Mouse (Mus musculus) neural tube, embryonic 13.5 days (tissue): ENCODE results near the gene AI413582. TPM values are rescaled to one million over a fixed set of nuclear protein-coding genes. Genes with fewer than 3 reads are reported as not detected.
A peak's percentile ranks its signal among the peaks of the same experiment; 100 is the strongest.

Experiments used
- ATAC-seq: fragments of 200-750 bp; cut with Nextera tagmentation; 2 replicates; pipeline ENCODE4 v1.8.0; 2017; ENCODE audit warnings: low read depth, mild to moderate bottlenecking, moderate TSS enrichment, moderate library complexity
- H3K27ac ChIP-seq: fragments of 300-500 bp; sonication (generic); replicated peaks from 2 replicates; pipeline ENCODE4 v1.5.1; 2015; ENCODE audit warnings: moderate library complexity, mild to moderate bottlenecking, inconsistent platforms
- H3K27me3 ChIP-seq: fragments of 300-500 bp; sonication (generic); 2 replicates; pipeline ENCODE4 v1.6.1; 2015; ENCODE audit warnings: mild to moderate bottlenecking, inconsistent platforms
- H3K36me3 ChIP-seq: fragments of 300-500 bp; sonication (generic); 2 replicates; pipeline ENCODE4 v1.6.1; 2015; ENCODE audit warnings: mild to moderate bottlenecking, inconsistent platforms
- H3K4me1 ChIP-seq: fragments of 300-500 bp; sonication (generic); replicated peaks from 2 replicates; pipeline ENCODE4 v1.6.1; 2015; ENCODE audit warnings: inconsistent platforms
- H3K4me2 ChIP-seq: fragments of 300-500 bp; sonication (generic); 2 replicates; pipeline ENCODE4 v1.6.1; 2015; ENCODE audit warnings: inconsistent platforms, mild to moderate bottlenecking, moderate library complexity
- H3K4me3 ChIP-seq: fragments of 300-500 bp; sonication (generic); 2 replicates; pipeline ENCODE4 v1.5.1; 2015; ENCODE audit warnings: mild to moderate bottlenecking, inconsistent platforms
- H3K9ac ChIP-seq: fragments of 300-500 bp; sonication (generic); 2 replicates; pipeline ENCODE4 v1.6.1; 2015; ENCODE audit warnings: moderate library complexity, mild to moderate bottlenecking, inconsistent platforms
- H3K9me3 ChIP-seq: fragments of 300-500 bp; sonication (generic); 2 replicates; pipeline ENCODE4 v1.6.1; 2016; ENCODE audit warnings: inconsistent platforms
- WGBS: fragments of 180-500 bp; shearing (Covaris S2); methylation state at CpG from one replicate; pipeline ENCODE4 v1.1.7; 2015; 5-methylcytosine and 5-hydroxymethylcytosine counted together
- polyA plus RNA-seq: library from polyadenylated mRNA; unstranded; fragments of >200 nt; fragmentation: Nextera tagmentation; extraction: Ambion mirVana; gene quantifications from 2 replicates; pipeline ENCODE4 v1.2.1, GENCODE M21; 2015

The AI413582 gene
- polyA plus RNA-seq, 1 experiment from 2014 or later: 46.0 TPM

DNA sequence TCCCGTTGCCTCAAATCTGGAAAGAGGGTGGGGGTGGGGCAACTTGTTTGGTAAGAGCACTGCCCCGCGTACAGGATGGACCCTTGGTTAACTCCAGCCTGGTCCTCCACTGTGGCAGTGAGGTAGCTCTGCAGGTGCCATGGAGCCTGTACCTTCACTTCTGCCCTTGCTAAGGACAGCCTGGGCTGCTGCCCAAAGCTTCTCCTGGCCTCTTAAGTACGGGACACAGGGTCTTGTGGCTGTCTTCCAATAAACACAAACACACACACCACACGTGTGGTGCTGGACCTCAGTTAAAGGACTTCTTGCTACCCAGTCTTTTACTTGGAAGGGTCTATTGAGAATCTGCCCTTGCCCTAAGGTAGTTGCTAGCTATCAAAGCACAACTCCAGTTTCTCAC is 6.7 kb downstream of the AI413582 start:
- Histone ChIP-seq H3K4me3 (peak overlapping the region; percentile 87; the same call in 1 of the 2 replicates), H3K9me3 (no peaks in the 10 kb centered on the region), H3K36me3 (peaks cover 3% of the 10 kb centered on the region), H3K4me2 (peak overlapping the region; percentile 84), H3K27ac (no peak overlapping the region), H3K27me3 (peaks cover 12% of the 10 kb centered on the region), H3K9ac (no peak overlapping the region; the same call in 1 of the 2 replicates), H3K4me1 (peaks cover 55% of the 10 kb centered on the region)
- 15% methylated on average over 5 of the region's 5 CpGs for WGBS
- ATAC-seq: no peak

DNA sequence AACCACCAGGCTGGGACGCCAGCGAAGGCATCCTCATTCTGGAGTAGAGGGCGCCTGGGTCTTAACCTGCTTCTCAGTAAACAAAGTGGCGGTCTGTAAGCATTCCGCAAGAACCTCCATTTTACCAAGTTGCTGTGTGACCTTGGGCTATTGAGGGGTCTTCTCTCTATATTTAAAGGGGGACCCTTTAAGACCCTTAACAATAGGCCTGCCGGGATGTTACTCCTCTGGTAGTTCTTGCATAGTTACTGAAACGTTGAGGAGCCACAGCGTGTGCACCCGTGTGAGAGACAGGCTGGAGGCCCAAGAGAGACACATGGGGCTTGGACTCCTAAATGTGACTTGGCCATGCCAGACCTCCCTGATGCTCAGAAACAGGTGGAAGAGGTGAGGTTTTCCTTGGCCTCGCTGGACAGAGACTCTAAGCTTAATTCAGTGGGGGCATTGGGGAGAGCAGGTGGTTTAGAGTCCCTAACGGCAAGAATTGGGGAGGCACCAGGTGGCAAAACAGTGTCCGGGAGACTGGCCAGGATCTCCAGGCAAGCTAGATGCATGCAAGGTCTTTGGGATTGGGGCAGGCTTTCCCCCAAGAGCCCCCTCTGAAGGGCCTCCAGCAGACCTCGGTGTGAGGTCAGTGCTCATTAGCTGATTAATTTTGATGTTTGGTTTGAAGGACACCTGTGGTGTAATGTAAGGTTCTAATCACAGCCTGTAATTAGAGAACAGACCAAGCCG is 7.5 kb downstream of the AI413582 start:
- no peaks in the 10 kb centered on the region for H3K9me3 ChIP-seq
- 4% methylated on average over 14 of the region's 14 CpGs for WGBS
- H3K27ac ChIP-seq: 0 out of 2 replicates have a peak overlapping the region, but pooled peaks have one; percentile 96
- H3K36me3 ChIP-seq: peaks cover 3% of the 10 kb centered on the region
- peaks cover 52% of the 10 kb centered on the region for H3K4me1 ChIP-seq
- H3K9ac ChIP-seq: peak overlapping the region; percentile 95
- ATAC-seq: no peak
- H3K27me3 ChIP-seq: peaks cover 12% of the 10 kb centered on the region
- peak overlapping the region; percentile 84 for H3K4me2 ChIP-seq
- peak overlapping the region; percentile 87 for H3K4me3 ChIP-seq

GRCm38 (mm10) chr17:27557181-27557926 is 8.2 kb downstream of the AI413582 start:
- peak overlapping the region; percentile 96 for H3K27ac ChIP-seq
- WGBS: under 1% methylated on average over 56 of the region's 75 CpGs
- H3K9me3 ChIP-seq: no peaks in the 10 kb centered on the region
- H3K36me3 ChIP-seq: peaks cover 3% of the 10 kb centered on the region
- peak overlapping the region; percentile 87 for H3K4me3 ChIP-seq
- ATAC-seq: peak; percentile 48
- H3K4me2 ChIP-seq: peak overlapping the region; percentile 84
- peak overlapping the region; percentile 95 for H3K9ac ChIP-seq
- peaks cover 52% of the 10 kb centered on the region for H3K4me1 ChIP-seq
- H3K27me3 ChIP-seq: peaks cover 12% of the 10 kb centered on the region

DNA sequence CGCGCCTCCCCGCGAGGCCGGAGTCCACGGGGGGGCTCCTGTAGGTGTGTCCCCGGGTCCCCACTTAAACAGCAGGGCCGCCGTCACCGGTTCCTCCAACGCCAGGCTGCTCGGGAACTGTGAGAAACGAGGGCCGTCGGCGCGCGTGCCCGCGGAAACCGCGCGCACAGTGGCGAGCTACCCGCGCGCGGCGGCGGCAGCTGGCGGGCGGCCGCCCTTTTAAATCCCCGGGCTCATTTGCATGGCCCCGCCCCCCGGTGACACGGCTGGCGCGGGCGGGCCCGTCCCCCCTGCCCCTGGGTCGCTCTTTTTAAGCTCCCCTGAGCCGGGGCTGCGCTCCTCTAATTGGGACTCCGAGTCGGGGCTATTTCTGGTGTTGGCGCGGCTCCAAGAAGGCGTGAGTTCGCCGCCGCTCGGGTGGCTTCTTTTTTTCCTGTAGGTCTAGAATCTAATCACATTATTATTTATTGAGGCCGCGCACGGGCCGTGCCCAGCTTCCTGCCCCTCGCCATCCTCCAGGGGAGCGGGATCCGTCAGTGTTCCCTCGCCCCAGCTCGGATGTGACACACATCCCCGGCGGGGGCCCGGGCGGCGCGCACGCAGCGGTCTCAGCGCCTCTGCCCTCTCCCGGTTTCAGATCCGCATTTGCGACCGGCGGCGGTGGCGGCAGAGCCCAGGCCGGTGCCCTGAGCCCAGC is 9.1 kb downstream of the AI413582 start, which contains the start of gene Hmga1:
TSS of gene Hmga1 (plus strand) at position 183 of the 697 bp plus-strand sequence.
- Histone ChIP-seq H3K9ac (peak within 1 kb of the TSS; percentile 95), H3K27ac (peak within 1 kb of the TSS; percentile 96), H3K4me2 (peak within 1 kb of the TSS; percentile 84), H3K4me3 (peak within 1 kb of the TSS; percentile 87), H3K27me3 (peaks cover 12% of the 10 kb centered on the region), H3K36me3 (peaks cover 3% of the 10 kb centered on the region), H3K4me1 (peaks cover 44% of the 10 kb centered on the region), H3K9me3 (no peaks in the 10 kb centered on the region)
- ATAC-seq: peak; percentile 79
- WGBS: under 1% methylated on average over 79 of the region's 79 CpGs

- no peaks in the 10 kb centered on the region; the same call in 1 of the 2 replicates for H3K36me3 ChIP-seq
- peaks cover 12% of the 10 kb centered on the region for H3K27me3 ChIP-seq
- peak overlapping the region; percentile 87 for H3K4me3 ChIP-seq
- 0 out of 2 replicates have a peak, but pooled peaks have one; percentile 4 for ATAC-seq
- peak overlapping the region; percentile 84 for H3K4me2 ChIP-seq
- no peaks in the 10 kb centered on the region for H3K9me3 ChIP-seq
- peak overlapping the region; percentile 95 for H3K9ac ChIP-seq
- H3K4me1 ChIP-seq: peaks cover 44% of the 10 kb centered on the region
- whole genome bisulfite sequencing: under 1% methylated on average over 42 of the region's 55 CpGs
- H3K27ac ChIP-seq: peak overlapping the region; percentile 96
Observed at GRCm38 (mm10) chr17:27555512-27556172, 9.9 kb downstream of the AI413582 start.

GRCm38 (mm10) chr17:27555075-27555511 is 10.5 kb downstream of the AI413582 start:
- Histone ChIP-seq H3K9me3 (no peaks in the 10 kb centered on the region), H3K27me3 (peaks cover 12% of the 10 kb centered on the region), H3K4me3 (peak overlapping the region; percentile 87), H3K36me3 (no peaks in the 10 kb centered on the region), H3K4me2 (peak overlapping the region; percentile 84), H3K4me1 (peaks cover 42% of the 10 kb centered on the region), H3K27ac (peak overlapping the region; percentile 96), H3K9ac (peak overlapping the region; percentile 95)
- WGBS: 2% methylated on average over 36 of the region's 39 CpGs
- ATAC-seq: no peak

GRCm38 (mm10) chr17:27554062-27554960 is 11.2 kb downstream of the AI413582 start:
- Histone ChIP-seq H3K36me3 (no peaks in the 10 kb centered on the region), H3K9me3 (no peaks in the 10 kb centered on the region), H3K4me3 (peak overlapping the region; percentile 87; the same call in 1 of the 2 replicates), H3K4me1 (peaks cover 41% of the 10 kb centered on the region), H3K9ac (peak overlapping the region; percentile 95), H3K4me2 (peak overlapping the region; percentile 84), H3K27ac (peak overlapping the region; percentile 96), H3K27me3 (peaks cover 12% of the 10 kb centered on the region)
- no peak for ATAC-seq
- 44% methylated on average over 20 of the region's 20 CpGs for WGBS

DNA sequence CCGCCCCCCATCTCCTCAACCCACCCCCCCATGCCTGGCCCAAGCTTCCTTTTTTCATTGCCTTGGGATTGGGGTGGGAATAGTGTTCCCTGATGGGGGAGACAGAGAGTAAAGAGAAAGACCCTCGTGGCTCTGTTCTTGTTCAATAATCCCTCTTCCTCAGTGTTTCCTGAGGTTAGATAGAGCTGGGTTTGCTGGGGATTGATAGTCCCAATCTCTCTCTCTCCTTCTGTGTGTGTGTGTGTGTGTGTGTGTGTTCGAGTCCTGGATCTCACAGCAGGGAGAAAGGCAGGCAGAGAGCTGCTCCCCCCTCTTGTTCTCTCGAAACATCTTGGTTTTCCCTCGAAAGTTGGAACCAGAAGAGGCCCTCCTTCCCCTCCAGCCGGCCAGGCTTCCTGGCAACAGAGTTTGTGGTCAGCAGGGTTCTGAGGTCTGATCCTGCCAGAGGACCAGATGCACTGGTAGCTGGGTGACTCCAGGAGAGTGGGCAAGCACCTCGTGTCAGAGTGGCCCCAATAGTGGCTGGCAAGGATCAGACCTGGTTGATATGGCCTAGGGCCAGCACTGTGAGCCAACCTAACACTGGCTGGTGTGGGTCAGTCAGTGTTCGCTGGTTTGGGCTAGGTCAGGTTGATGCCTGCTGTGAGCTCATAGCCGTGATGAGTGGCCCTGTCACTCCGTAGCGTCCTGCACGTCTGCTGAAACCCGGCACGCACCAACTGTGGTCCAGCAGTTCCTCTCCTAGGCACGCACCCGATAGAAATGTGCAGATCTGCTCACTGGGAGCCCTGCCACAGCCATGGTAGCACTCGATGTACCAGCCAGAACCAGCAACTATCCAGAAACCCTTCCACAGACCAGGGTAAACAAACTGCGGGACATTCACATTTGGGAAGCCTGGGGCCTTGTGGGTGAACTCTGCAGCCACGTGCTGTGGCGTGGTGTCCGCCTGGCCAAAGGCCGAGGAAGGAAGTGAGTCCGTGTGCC is 13.0 kb downstream of the AI413582 start:
- ATAC-seq: no peak
- Histone ChIP-seq H3K4me1 (peaks cover 31% of the 10 kb centered on the region), H3K9me3 (no peaks in the 10 kb centered on the region), H3K9ac (no peak overlapping the region), H3K4me2 (no peak overlapping the region), H3K4me3 (no peak overlapping the region), H3K36me3 (no peaks in the 10 kb centered on the region), H3K27ac (no peak overlapping the region), H3K27me3 (peaks cover 12% of the 10 kb centered on the region)
- WGBS: 75% methylated on average over 23 of the region's 23 CpGs

DNA sequence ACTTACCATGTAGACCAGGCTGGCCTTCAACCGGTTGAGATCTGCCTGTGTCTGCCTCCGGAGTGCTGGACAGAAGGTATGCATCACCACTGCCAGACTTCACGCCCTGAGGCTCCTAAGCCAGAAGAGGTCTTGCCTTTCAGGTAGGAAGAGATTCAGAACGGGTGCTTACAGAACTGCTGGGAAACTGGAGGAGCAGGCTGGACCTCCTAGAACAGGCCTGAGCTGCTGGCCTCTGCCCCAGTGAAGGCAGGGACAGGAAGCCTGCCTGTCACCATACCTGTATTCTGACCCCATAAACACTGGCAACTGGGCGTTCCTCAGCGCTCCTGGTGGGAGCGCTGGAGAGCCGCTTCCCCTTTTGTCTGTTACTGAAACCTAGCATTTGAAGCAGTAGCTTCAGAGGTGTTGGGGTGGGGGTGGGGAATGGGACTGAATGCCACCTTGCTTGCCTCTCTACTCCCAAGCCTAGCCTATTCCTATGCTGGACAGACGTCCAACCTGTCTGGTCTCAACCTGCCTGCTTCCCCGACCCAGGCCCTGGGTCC is 14.1 kb downstream of the AI413582 start:
- no peak for ATAC-seq
- H3K4me3 ChIP-seq: no peak overlapping the region
- no peak overlapping the region for H3K27ac ChIP-seq
- H3K27me3 ChIP-seq: peaks cover 12% of the 10 kb centered on the region
- H3K36me3 ChIP-seq: no peaks in the 10 kb centered on the region
- H3K4me1 ChIP-seq: peaks cover 28% of the 10 kb centered on the region
- no peaks in the 10 kb centered on the region for H3K9me3 ChIP-seq
- H3K4me2 ChIP-seq: no peak overlapping the region
- WGBS: 61% methylated on average over 10 of the region's 10 CpGs
- no peak overlapping the region for H3K9ac ChIP-seq
